Mouse (Mus musculus) forebrain, embryonic 10.5 days (tissue): ENCODE data around the gene Cyp4f14. TPM values are rescaled to one million over a fixed set of nuclear protein-coding genes. Genes with fewer than 3 reads are reported as not detected.

Experiments used
- DNase-seq: peaks from one replicate; pipeline ENCODE4 v3.0.0-alpha.2; 2017; ENCODE audit warnings: low spot score; ENCODE audit errors: extremely low spot score
- H3K27ac ChIP-seq: fragments of 300-500 bp; sonication (generic); 2 replicates; pipeline ENCODE4 v1.5.1; 2016; ENCODE audit warnings: mild to moderate bottlenecking
- H3K27me3 ChIP-seq: fragments of 300-500 bp; sonication (generic); 2 replicates; pipeline ENCODE4 v1.6.1; 2016; ENCODE audit warnings: mild to moderate bottlenecking; ENCODE audit not compliant: poor library complexity, severe bottlenecking
- H3K36me3 ChIP-seq: fragments of 300-500 bp; sonication (generic); replicated peaks from 2 replicates; pipeline ENCODE4 v1.6.1; 2016; ENCODE audit warnings: mild to moderate bottlenecking, moderate library complexity
- H3K4me1 ChIP-seq: fragments of 300-500 bp; sonication (generic); 2 replicates; pipeline ENCODE4 v1.6.1; 2016
- H3K4me3 ChIP-seq: fragments of 300-500 bp; sonication (generic); 2 replicates; pipeline ENCODE4 v1.5.1; 2016; ENCODE audit warnings: mild to moderate bottlenecking, moderate library complexity
- H3K9me3 ChIP-seq: fragments of 300-500 bp; sonication (generic); 2 replicates; pipeline ENCODE4 v1.6.1; 2016; ENCODE audit warnings: mild to moderate bottlenecking, moderate library complexity
- WGBS: fragments of 180-500 bp; shearing (Covaris S2); methylation state at CpG from one replicate; pipeline ENCODE4 v1.1.7; 2016; 5-methylcytosine and 5-hydroxymethylcytosine counted together
- polyA plus RNA-seq: library from polyadenylated mRNA; unstranded; fragments of >200 nt; fragmentation: Nextera tagmentation; extraction: Ambion mirVana; gene quantifications from 2 replicates; pipeline ENCODE4 v1.2.1, GENCODE M21; 2016

Gene Cyp4f14
- polyA plus RNA-seq: not detected in 2 replicates

DNA sequence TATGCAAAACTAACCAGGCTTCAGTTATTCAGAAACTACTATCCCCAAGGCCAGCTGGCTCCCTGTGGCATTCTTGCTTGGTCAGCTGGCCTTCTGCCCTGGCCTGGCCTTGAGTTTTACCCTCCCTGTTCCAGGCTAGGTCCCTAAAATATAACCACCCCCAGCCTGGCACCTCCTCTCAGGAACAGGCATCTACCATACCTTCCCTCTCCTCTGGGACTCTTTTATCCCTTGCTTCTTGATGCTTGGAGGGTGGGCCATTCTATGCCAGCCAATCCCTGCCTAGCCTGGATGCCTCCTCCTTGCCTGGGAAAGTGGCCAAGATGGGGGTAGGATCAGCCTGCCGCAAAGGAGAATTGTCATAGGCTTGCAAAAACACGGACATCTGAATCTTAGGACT lies at the start of gene Cyp4f14:
Gene Cyp4f14 (minus strand): TSS at position 212 of the 400 bp plus-strand sequence.
- Histone ChIP-seq H3K9me3 (peaks cover 13% of the 10 kb centered on the region; the same call in 1 of the 2 replicates), H3K36me3 (no peaks in the 10 kb centered on the region), H3K27ac (no peak within 1 kb of the TSS), H3K27me3 (no peaks in the 10 kb centered on the region), H3K4me3 (no peak within 1 kb of the TSS), H3K4me1 (no peaks in the 10 kb centered on the region)
- no peak for DNase-seq
- 87% methylated on average over 2 of the region's 2 CpGs for WGBS

DNA sequence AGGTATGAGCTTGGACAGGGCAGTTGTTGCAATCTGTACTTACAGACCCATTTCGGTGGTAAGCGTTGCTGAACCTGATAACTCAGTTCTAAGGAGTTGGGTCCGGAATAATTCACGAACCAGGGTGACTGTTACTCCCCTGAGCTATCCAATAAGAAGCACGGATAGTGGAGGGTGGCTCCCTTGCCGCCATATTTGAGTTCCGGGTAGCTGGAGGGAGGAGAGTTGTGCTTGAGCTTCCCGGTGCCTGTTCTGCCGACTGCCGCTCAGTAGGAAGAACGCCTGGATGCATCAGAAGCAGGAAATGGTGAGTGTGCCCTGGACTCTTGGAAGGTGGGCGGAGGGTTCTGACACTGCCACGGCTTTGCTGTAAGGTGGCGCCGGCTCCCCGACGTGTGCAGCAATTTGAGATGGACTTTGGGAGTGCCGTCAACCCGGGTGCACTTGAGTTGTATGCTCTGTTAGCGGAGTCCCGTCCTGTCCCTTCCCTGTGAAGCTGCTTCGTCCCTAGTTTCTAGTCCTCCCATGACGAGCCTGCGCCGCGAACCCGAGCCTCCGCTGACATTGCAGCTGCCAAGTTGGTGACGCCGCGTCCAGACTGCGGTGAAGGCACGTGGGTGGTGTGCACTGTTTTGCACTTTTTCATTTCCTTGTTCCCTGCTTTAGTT lies 48.6 kb upstream of the Cyp4f14 start, which contains the start of gene Zfp472:
Gene Zfp472 (plus strand): TSS at position 192 of the 668 bp plus-strand sequence.
- under 1% methylated on average over 33 of the region's 33 CpGs for WGBS
- Histone ChIP-seq H3K27ac (peak within 1 kb of the TSS; percentile 86), H3K4me3 (peak within 1 kb of the TSS; percentile 87), H3K9me3 (no peaks in the 10 kb centered on the region), H3K36me3 (no peaks in the 10 kb centered on the region), H3K27me3 (no peaks in the 10 kb centered on the region), H3K4me1 (peaks cover 19% of the 10 kb centered on the region)
- DNase-seq: peak; percentile 94

DNA sequence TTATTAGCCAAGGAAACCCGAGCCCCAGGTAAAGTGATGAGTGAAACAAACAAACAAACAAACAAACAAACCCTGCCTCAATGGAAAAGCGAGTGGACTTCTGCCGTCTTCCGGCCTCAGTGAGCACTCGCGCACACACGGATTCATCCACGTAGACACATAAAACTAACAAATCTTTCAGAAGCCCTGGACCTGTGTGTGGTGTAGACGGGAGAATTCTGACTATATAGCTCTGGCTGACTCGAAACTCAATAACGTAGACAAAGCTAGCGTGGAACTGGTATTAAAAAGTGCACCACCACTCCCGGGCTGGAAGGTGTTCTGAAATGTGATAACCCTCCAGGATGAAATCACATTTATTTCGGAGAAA lies 48.1 kb upstream of the Cyp4f14 start:
- Histone ChIP-seq H3K4me3 (peak overlapping the region; percentile 87), H3K36me3 (no peaks in the 10 kb centered on the region), H3K4me1 (peaks cover 19% of the 10 kb centered on the region), H3K27me3 (no peaks in the 10 kb centered on the region), H3K9me3 (no peaks in the 10 kb centered on the region), H3K27ac (peak overlapping the region; percentile 86)
- peak; percentile 16 for DNase-seq
- WGBS: under 1% methylated on average over 14 of the region's 14 CpGs

DNA sequence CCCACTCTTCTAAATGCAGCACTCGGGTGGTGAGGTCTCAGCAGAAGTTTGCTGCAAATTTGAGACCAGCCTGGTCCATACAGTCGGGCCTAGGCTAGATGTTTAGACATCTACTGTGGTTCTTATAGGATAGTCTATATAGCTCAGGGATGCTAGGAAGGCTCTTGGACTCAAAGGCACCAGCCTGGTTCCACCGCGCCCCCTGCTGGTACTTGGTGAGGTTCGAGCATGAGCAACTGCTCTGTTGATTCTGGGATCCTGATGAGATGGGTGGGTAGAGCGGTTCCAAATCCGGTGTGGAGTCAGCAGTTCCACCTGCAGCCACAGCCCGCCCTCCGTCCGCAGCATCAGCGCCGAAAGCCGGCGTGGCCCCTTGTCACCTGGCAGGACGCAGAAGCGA lies 34.3 kb upstream of the Cyp4f14 start:
- 31% methylated on average over 16 of the region's 16 CpGs for WGBS
- Histone ChIP-seq H3K27ac (no peak overlapping the region), H3K36me3 (no peaks in the 10 kb centered on the region), H3K27me3 (no peaks in the 10 kb centered on the region), H3K4me3 (no peak overlapping the region), H3K4me1 (peaks cover 8% of the 10 kb centered on the region), H3K9me3 (0 out of 2 replicates have a peak, but pooled peaks cover 3% of the 10 kb centered on the region)
- DNase-seq: peak; percentile 59

DNA sequence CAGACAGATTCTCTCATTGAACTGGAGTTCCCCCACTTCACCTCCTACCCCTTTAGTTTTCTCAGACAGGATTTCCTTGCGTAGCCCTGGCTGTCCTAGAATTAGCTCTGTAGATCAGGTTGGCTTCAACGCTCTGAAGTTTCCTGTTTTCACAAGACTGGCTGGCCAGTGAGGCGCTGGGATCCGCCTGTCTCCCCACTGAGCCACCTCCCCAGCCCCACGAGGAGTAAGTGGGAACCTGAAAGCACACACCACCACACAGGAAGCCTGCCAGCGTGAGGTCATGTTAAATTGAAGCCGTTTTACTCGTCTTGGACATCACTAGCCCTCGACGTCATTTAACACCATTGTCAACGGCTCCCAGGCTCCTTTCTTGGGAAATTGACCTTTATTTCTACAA lies 33.9 kb upstream of the Cyp4f14 start:
- 0 out of 2 replicates have a peak, but pooled peaks cover 3% of the 10 kb centered on the region for H3K9me3 ChIP-seq
- H3K27ac ChIP-seq: no peak overlapping the region
- DNase-seq: no peak
- WGBS: 81% methylated on average over 11 of the region's 11 CpGs
- H3K27me3 ChIP-seq: no peaks in the 10 kb centered on the region
- no peak overlapping the region for H3K4me3 ChIP-seq
- no peaks in the 10 kb centered on the region for H3K36me3 ChIP-seq
- H3K4me1 ChIP-seq: peaks cover 8% of the 10 kb centered on the region

DNA sequence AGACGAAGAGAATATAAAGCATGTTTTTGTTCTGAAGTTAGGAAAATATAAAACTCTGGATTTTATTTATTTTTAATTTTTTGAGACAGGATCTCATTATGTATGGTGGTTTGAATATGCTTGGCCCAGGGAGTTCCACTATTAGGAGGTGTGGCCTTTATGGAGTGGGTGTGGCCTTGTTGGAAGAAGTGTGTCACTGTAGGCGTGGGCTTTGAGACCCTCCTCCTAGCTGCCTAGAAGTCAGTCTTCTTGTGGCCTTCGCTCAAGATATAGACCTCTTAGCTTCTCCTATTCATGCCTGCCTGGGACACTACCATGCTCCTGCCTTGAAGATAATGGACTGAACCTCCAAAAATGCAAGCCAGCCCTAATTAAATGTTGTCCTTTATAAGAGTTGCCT lies 33.0 kb upstream of the Cyp4f14 start:
- Histone ChIP-seq H3K36me3 (no peaks in the 10 kb centered on the region), H3K4me3 (no peak overlapping the region), H3K4me1 (peaks cover 8% of the 10 kb centered on the region), H3K27ac (no peak overlapping the region), H3K27me3 (no peaks in the 10 kb centered on the region), H3K9me3 (0 out of 2 replicates have a peak, but pooled peaks cover 3% of the 10 kb centered on the region)
- WGBS: 92% methylated on average over 3 of the region's 3 CpGs
- DNase-seq: no peak

DNA sequence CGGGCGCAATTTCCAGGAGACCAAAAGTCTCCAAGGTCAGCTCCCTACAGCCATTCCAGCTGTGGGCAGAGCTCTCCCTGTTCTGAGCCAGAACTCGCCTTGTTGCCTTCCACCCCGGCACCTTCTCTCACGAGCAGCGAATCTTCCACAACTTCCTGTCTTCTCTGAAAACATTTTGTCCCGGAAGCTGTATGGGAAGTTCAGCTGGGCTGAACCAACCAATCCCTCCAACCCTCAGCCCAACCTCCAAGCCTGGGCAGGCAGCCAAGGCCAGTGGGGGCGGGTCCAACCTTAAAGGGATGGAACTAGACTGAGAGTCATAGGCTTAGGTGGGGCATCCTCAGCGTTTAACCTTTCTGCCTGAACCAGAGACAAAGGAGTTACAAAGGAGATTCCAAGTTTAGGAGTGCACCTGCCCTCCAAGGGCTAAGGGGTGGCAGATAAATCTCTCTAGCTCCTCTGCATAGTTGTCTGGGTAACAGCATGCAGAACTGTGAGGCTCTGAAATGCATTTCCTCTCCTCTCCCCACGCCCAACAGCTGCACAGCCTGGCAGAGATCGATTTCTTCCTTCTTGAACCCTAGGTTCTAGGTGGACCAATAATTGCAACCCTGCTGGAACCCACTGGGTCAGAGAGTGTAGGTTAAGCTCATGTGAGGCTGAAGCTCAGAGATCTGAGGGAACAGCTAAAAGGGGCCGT lies 30.2 kb upstream of the Cyp4f14 start, which contains the start of gene Cyp4f13:
Gene Cyp4f13 (minus strand): TSS at position 188 of the 700 bp plus-strand sequence.
- Histone ChIP-seq H3K27ac (peak within 1 kb of the TSS; percentile 58), H3K4me3 (peak within 1 kb of the TSS; percentile 43), H3K27me3 (no peaks in the 10 kb centered on the region), H3K36me3 (no peaks in the 10 kb centered on the region), H3K4me1 (peaks cover 8% of the 10 kb centered on the region), H3K9me3 (0 out of 2 replicates have a peak, but pooled peaks cover 3% of the 10 kb centered on the region)
- DNase-seq: peak; percentile 28
- WGBS: 48% methylated on average over 12 of the region's 12 CpGs

DNA sequence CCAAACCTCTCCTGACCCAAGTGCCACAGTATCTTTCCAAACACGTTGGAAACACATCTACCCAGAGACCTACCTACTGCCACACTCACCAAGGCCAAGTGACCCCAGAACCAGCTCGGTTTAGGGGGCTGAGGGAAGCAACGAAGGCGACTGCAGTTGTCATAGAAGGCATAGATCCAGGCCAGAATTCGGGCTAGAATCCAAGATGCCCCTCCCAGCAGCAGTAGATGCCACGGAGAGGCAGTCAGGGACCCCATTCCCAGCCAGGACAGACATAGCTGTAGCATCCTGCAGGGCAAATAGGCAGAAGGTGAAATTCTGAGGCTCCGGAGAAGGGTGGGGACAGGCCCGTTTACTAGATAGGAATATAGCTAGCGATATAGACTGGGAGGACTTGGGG lies 29.6 kb upstream of the Cyp4f14 start:
- Histone ChIP-seq H3K27ac (peak overlapping the region; percentile 58; the same call in 1 of the 2 replicates), H3K9me3 (0 out of 2 replicates have a peak, but pooled peaks cover 3% of the 10 kb centered on the region), H3K27me3 (no peaks in the 10 kb centered on the region), H3K4me1 (peaks cover 8% of the 10 kb centered on the region), H3K4me3 (peak overlapping the region; percentile 43), H3K36me3 (no peaks in the 10 kb centered on the region)
- 73% methylated on average over 9 of the region's 9 CpGs for WGBS
- DNase-seq: no peak

DNA sequence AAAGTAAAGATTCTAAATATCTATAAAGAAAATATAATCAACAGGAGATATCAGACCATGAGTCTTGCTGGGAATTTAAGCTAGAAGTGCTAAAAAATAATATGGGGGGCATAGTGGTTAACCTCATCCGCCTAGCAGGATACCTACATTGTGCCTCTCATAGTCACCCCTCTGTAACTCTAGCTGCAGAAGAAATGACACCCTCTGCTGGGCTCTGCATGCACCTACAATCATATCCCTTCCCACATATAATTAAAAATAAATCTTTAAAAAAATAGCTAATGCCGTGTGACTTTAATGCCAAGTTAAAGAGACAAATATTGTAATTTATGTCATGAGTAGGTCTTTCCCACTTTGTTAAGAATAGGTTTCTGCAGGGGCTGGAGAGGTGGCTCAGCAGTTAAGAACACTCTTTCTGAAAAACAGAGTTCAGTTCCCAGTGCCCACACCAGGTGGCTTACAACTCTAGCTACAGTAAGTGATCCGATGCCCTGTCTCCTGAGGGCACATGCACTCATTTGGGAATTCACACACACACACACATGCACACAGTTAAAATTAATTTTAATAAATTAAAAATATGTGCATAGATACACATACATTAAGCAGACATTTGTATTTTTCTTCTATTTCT lies 27.4 kb upstream of the Cyp4f14 start:
- H3K36me3 ChIP-seq: no peaks in the 10 kb centered on the region
- no peak overlapping the region for H3K27ac ChIP-seq
- no peaks in the 10 kb centered on the region for H3K9me3 ChIP-seq
- no peaks in the 10 kb centered on the region for H3K27me3 ChIP-seq
- peaks cover 8% of the 10 kb centered on the region for H3K4me1 ChIP-seq
- H3K4me3 ChIP-seq: no peak overlapping the region
- WGBS: 72% methylated on average over 3 of the region's 3 CpGs
- DNase-seq: no peak

DNA sequence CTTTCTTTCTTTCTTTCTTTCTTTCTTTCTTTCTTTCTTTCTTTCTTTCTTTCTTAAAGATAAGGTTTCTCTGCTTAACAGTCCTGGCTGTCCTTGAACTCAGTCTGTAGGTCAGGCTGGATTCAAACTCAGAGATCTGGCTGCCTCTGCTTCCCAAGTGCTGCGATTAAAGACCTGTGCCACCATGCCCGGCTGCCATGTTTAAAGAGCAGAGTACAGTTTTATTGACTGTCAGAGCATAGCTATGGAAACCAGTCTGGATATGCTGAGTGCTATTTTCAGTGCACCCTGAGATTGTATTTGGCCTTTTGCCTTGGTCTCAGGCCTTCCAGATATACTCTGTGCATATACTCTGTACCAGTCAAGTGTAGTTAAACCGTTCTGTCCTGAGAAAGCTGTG lies 26.5 kb upstream of the Cyp4f14 start:
- no peak overlapping the region for H3K27ac ChIP-seq
- H3K4me1 ChIP-seq: peaks cover 8% of the 10 kb centered on the region
- no peaks in the 10 kb centered on the region for H3K36me3 ChIP-seq
- no peaks in the 10 kb centered on the region for H3K27me3 ChIP-seq
- no peak overlapping the region for H3K4me3 ChIP-seq
- no peak for DNase-seq
- no peaks in the 10 kb centered on the region for H3K9me3 ChIP-seq
- 94% methylated on average over 3 of the region's 3 CpGs for WGBS

DNA sequence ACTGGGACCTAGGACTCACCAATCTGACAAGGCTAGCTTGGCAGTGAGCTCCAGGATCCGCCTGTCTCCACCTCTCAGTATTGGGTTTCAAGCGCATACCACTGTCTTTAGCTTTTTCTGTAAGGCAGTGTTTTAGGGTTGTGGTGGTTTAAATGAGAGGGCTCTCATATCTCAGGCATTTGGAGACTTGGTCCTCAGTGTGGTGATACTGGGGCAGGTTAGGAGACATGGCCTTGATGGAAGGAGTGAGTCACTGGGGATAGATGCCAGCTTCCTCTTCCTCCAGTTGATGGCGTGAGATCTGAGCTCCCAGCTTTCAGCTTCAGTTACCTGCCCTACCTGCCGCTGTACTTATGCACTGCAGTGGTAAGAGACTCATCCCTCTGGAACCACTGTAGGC lies 22.7 kb upstream of the Cyp4f14 start:
- no peaks in the 10 kb centered on the region for H3K27me3 ChIP-seq
- no peaks in the 10 kb centered on the region for H3K4me1 ChIP-seq
- no peak overlapping the region for H3K4me3 ChIP-seq
- WGBS: 85% methylated on average over 4 of the region's 4 CpGs
- no peak overlapping the region for H3K27ac ChIP-seq
- H3K36me3 ChIP-seq: no peaks in the 10 kb centered on the region
- DNase-seq: no peak
- no peaks in the 10 kb centered on the region for H3K9me3 ChIP-seq

DNA sequence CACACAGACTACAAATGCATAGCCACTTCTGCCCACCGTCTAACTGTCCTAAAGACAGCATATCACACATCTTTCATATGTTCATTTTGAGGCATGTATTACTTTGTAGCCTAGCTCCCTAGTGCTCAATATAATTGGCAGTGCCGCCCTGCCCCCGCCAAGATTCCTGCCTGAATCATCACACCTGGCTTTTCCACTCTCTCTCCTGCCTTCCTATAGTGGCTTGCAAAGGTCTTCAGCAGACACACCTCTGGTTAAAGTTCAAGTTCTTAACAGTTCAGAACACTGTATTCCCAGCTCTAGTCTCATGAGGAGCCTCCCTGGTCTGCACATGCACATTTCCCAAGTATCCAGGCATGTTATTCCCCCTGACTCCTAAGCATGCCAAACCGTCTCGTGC lies 10.7 kb upstream of the Cyp4f14 start:
- Histone ChIP-seq H3K9me3 (no peaks in the 10 kb centered on the region), H3K4me1 (peaks cover 13% of the 10 kb centered on the region), H3K36me3 (no peaks in the 10 kb centered on the region), H3K27ac (no peak overlapping the region), H3K4me3 (no peak overlapping the region), H3K27me3 (peaks cover 16% of the 10 kb centered on the region; the same call in 1 of the 2 replicates)
- WGBS: 84% methylated on average over 5 of the region's 5 CpGs
- DNase-seq: no peak
